Mouse (Mus musculus): Measurements from ENCODE around the gene Shank3. TPM values are rescaled to one million over a fixed set of nuclear protein-coding genes. Genes with fewer than 3 reads are reported as not detected.
A peak's percentile ranks its signal among the peaks of the same experiment; 100 is the strongest.

Gene Shank3
- polyA plus RNA-seq, 1 experiment from 2014 or later, result 1.8 TPM

DNA sequence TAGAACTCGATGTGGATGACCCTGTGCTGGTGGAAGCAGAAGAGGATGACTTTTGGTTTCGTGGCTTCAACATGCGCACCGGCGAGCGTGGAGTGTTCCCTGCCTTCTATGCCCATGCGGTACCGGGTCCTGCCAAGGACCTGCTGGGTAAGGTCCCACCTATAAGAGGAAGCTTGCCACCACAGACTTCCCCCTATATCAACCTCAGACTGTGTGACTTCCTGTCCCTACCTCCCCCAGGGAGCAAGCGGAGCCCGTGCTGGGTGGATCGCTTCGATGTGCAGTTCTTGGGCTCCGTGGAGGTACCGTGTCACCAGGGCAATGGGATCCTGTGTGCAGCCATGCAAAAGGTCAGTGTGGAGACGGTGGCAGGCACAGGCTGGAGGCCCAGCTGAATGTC, 40.5 kb upstream of the Shank3 start:
- WGBS, result 92% methylated on average over 15 of the region's 15 CpGs
- Histone ChIP-seq H3K4me1 (ENCODE audit: insufficient read depth, low read depth, low read length) (peaks cover 3% of the 10 kb centered on the region; the same call in 1 of the 2 replicates), H3K27me3 (replicated peaks; ENCODE audit: insufficient read depth, low read length) (peaks cover 5% of the 10 kb centered on the region)

DNA sequence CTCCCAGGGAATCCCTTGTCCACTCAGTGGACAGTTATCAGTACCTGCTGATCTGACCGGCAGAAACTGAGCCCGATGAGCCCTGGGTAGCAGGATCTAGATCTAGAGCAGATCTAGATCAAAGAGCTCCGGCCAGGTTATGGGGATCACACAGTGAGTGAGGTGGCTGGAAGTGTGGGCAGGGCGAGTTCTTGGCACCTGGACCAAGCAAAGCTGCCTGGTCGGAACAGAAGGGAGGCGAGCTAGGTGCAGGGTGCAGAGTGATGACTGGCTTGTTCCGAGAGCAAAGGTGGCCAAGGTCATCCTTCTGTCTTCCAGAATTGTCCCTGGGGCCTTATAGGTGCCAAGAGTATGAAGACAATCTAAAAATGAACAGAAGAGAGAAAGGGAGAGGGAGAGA, 39.6 kb upstream of the Shank3 start:
- ATAC-seq (no peak), DNase-seq (ENCODE audit: low spot score) (no peak)
- 80% methylated on average over 7 of the region's 7 CpGs for WGBS
- Histone ChIP-seq H3K4me1 (ENCODE audit: insufficient read depth, low read depth, low read length) (no peaks in the 10 kb centered on the region), H3K27ac (ENCODE audit: low read length) (no peak overlapping the region), H3K27me3 (replicated peaks; ENCODE audit: insufficient read depth, low read length) (no peaks in the 10 kb centered on the region), H3K4me2 (replicated peaks; ENCODE audit: low read depth, low read length) (no peak overlapping the region), H3K9me3 (ENCODE audit: low read length) (no peaks in the 10 kb centered on the region), H3K36me3 (ENCODE audit: insufficient read depth, low read length) (no peaks in the 10 kb centered on the region), H3K9ac (replicated peaks; ENCODE audit: low read depth) (no peak overlapping the region), H3K4me3 (ENCODE audit: low read depth, low read length) (no peak overlapping the region)
- TF ChIP-seq EP300 (IDR thresholded peaks at IDR 0.05), result no peak
- no peak for TF ChIP-seq CTCF (IDR thresholded peaks at IDR 0.05)

More for the DNA sequence above, 40.5 kb upstream of the Shank3 start:
- Histone ChIP-seq H3K4me3 (ENCODE audit: low read depth, low read length) (no peak overlapping the region), H3K27ac (ENCODE audit: low read length) (no peak overlapping the region), H3K9me3 (ENCODE audit: low read length) (no peaks in the 10 kb centered on the region), H3K36me3 (ENCODE audit: insufficient read depth, low read length) (no peaks in the 10 kb centered on the region), H3K4me2 (replicated peaks; ENCODE audit: low read depth, low read length) (no peak overlapping the region), H3K9ac (replicated peaks; ENCODE audit: low read depth) (no peak overlapping the region)
- ATAC-seq (no peak), DNase-seq (ENCODE audit: low spot score) (no peak)
- no peak for TF ChIP-seq CTCF (IDR thresholded peaks at IDR 0.05)
- no peak for TF ChIP-seq EP300 (IDR thresholded peaks at IDR 0.05)

- WGBS, result 57% methylated on average over 10 of the region's 10 CpGs
- no peaks in the 10 kb centered on the region for H3K9me3 ChIP-seq (ENCODE audit: low read length)
- TF ChIP-seq EP300 (IDR thresholded peaks at IDR 0.05) (no peak), CTCF (IDR thresholded peaks at IDR 0.05) (no peak)
- H3K4me2 ChIP-seq (replicated peaks; ENCODE audit: low read depth, low read length), result no peak overlapping the region
- H3K9ac ChIP-seq (replicated peaks; ENCODE audit: low read depth), result no peak overlapping the region
- ATAC-seq (no peak), DNase-seq (ENCODE audit: low spot score) (no peak)
- H3K27me3 ChIP-seq (replicated peaks; ENCODE audit: insufficient read depth, low read length), result no peaks in the 10 kb centered on the region
- no peaks in the 10 kb centered on the region for H3K36me3 ChIP-seq (ENCODE audit: insufficient read depth, low read length)
- no peaks in the 10 kb centered on the region for H3K4me1 ChIP-seq (ENCODE audit: insufficient read depth, low read depth, low read length)
- H3K27ac ChIP-seq (ENCODE audit: low read length), result no peak overlapping the region
- no peak overlapping the region for H3K4me3 ChIP-seq (ENCODE audit: low read depth, low read length)
These were observed 39.1 kb upstream of the Shank3 start for GRCm38 (mm10) chr15:89460298-89460697.

DNA sequence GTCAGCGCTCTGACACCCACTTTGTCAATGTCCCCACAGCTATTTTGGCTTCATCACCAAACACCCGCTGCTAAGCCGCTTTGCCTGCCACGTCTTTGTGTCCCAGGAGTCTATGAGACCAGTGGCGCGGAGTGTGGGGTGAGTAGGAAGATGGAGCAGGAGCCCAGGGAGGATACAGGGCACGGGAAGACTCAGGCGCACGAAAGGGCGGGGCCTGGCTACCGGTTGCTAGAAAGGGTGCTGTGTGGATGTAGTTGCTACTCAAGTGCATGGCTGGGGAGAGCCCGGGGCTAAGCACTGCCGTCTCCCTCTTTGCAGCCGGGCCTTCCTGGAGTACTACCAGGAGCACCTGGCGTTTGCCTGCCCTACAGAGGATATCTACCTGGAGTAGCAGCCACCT, 38.1 kb upstream of the Shank3 start:
- no peak overlapping the region for H3K27ac ChIP-seq (ENCODE audit: low read length)
- no peak overlapping the region for H3K4me3 ChIP-seq (ENCODE audit: low read depth, low read length)
- H3K4me2 ChIP-seq (replicated peaks; ENCODE audit: low read depth, low read length), result no peak overlapping the region
- no peak for DNase-seq (ENCODE audit: low spot score)
- H3K27me3 ChIP-seq (replicated peaks; ENCODE audit: insufficient read depth, low read length), result no peaks in the 10 kb centered on the region
- no peak overlapping the region for H3K9ac ChIP-seq (replicated peaks; ENCODE audit: low read depth)
- no peaks in the 10 kb centered on the region for H3K4me1 ChIP-seq (ENCODE audit: insufficient read depth, low read depth, low read length)
- ATAC-seq, result no peak
- no peaks in the 10 kb centered on the region for H3K36me3 ChIP-seq (ENCODE audit: insufficient read depth, low read length)
- 52% methylated on average over 15 of the region's 15 CpGs for WGBS
- no peak for TF ChIP-seq CTCF (IDR thresholded peaks at IDR 0.05)
- no peaks in the 10 kb centered on the region for H3K9me3 ChIP-seq (ENCODE audit: low read length)

- ATAC-seq (no peak), DNase-seq (ENCODE audit: low spot score) (no peak)
- Histone ChIP-seq H3K4me3 (ENCODE audit: low read depth, low read length) (no peak overlapping the region), H3K4me2 (replicated peaks; ENCODE audit: low read depth, low read length) (no peak overlapping the region), H3K36me3 (ENCODE audit: insufficient read depth, low read length) (no peaks in the 10 kb centered on the region), H3K9me3 (ENCODE audit: low read length) (no peaks in the 10 kb centered on the region), H3K27ac (ENCODE audit: low read length) (no peak overlapping the region), H3K9ac (replicated peaks; ENCODE audit: low read depth) (no peak overlapping the region), H3K4me1 (ENCODE audit: insufficient read depth, low read depth, low read length) (no peaks in the 10 kb centered on the region), H3K27me3 (replicated peaks; ENCODE audit: insufficient read depth, low read length) (no peaks in the 10 kb centered on the region)
- 52% methylated on average over 7 of the region's 7 CpGs for WGBS
- TF ChIP-seq EP300 (IDR thresholded peaks at IDR 0.05), result no peak
- TF ChIP-seq CTCF (IDR thresholded peaks at IDR 0.05), result no peak
These were observed 37.2 kb upstream of the Shank3 start for GRCm38 (mm10) chr15:89462176-89462575.

GRCm38 (mm10) chr15:89463334-89464235, 35.8 kb upstream of the Shank3 start:
- Histone ChIP-seq H3K9me3 (ENCODE audit: low read length) (no peaks in the 10 kb centered on the region), H3K9ac (replicated peaks; ENCODE audit: low read depth) (no peak overlapping the region), H3K4me1 (ENCODE audit: insufficient read depth, low read depth, low read length) (no peaks in the 10 kb centered on the region), H3K4me3 (ENCODE audit: low read depth, low read length) (no peak overlapping the region), H3K27ac (ENCODE audit: low read length) (no peak overlapping the region), H3K27me3 (replicated peaks; ENCODE audit: insufficient read depth, low read length) (no peaks in the 10 kb centered on the region), H3K36me3 (ENCODE audit: insufficient read depth, low read length) (no peaks in the 10 kb centered on the region), H3K4me2 (replicated peaks; ENCODE audit: low read depth, low read length) (no peak overlapping the region)
- DNase-seq (ENCODE audit: low spot score) (no peak), ATAC-seq (no peak)
- WGBS, result 39% methylated on average over 5 of the region's 5 CpGs
- peak; percentile 50 for TF ChIP-seq CTCF (IDR thresholded peaks at IDR 0.05)
- no peak for TF ChIP-seq EP300 (IDR thresholded peaks at IDR 0.05)
